Mouse (Mus musculus): ENCODE data around the gene Nt5c3b. TPM values are rescaled to one million over a fixed set of nuclear protein-coding genes. Genes with fewer than 3 reads are reported as not detected.
A peak's percentile ranks its signal among the peaks of the same experiment; 100 is the strongest.

Gene Nt5c3b
- polyA plus RNA-seq, 1 experiment = 83.4 TPM

GRCm38 (mm10) chr11:100472935-100473295, 31.3 kb upstream of the Nt5c3b start:
- Histone ChIP-seq H3K79me3 (ENCODE audit: low read depth) (peaks cover 45% of the 10 kb centered on the region), H3K79me2 (ENCODE audit: control insufficient read depth, insufficient read depth) (peaks cover 46% of the 10 kb centered on the region), H3K4me3 (ENCODE audit: insufficient read depth, poor library complexity, severe bottlenecking) (no peak overlapping the region), H3K27me3 (ENCODE audit: control insufficient read depth, insufficient read depth, insufficient read length) (no peaks in the 10 kb centered on the region), H3ac (ENCODE audit: control insufficient read depth, insufficient read length, low read depth) (no peak overlapping the region), H3K36me3 (ENCODE audit: control insufficient read depth, insufficient read depth) (peaks cover 22% of the 10 kb centered on the region)
- TF ChIP-seq MYOD1 (IDR thresholded peaks at IDR 0.05; ENCODE audit: control insufficient read depth, insufficient read length, low read depth) (no peak), CEBPB (IDR thresholded peaks at IDR 0.05; ENCODE audit: low read depth) (no peak), MYOG (IDR thresholded peaks at IDR 0.05; ENCODE audit: control insufficient read depth, extremely low read depth, insufficient read length) (no peak), USF1 (IDR thresholded peaks at IDR 0.05; ENCODE audit: low read depth) (no peak)

DNA sequence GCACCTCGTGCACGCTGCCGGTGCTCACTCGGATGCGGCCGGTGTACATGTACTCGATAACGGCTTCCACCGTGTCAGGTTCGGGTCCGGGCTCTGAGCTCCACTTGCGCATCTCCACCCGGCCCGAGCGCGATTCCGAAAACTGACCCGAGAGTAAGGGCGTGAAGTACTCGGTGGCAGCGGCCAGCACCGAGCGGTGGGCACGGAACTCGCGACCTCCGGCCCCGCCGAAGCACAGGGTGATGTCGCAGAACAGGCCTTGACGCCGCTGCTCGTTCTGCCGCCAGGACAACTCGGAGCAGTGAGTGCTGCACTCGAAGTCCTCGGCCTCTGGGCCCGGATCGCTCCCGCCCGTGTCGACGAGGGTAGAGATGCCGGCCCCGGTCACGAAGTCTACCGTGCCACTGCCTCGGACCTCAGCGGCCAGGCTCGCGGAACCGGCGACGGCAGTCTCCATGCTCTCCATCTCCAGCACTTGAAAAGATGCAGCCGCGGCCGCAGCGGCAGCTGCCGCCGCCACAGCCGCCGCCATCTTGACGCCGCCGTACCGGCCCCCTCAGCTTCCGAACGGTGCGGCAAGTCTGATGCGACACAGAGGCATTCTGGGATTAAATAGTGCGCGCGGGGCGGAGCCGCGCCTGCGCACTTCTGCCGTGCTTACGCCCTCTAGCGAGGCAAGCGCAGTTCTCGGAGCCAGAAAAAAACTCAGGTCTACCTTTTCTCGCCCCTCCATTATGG, 30.8 kb upstream of the Nt5c3b start, which contains the start of gene Klhl11:
TSS of gene Klhl11 (minus strand) at position 545 of the 738 bp plus-strand sequence.
- Histone ChIP-seq H3ac (ENCODE audit: control insufficient read depth, insufficient read length, low read depth) (peak within 1 kb of the TSS; percentile 99), H3K4me3 (ENCODE audit: insufficient read depth, poor library complexity, severe bottlenecking) (peak within 1 kb of the TSS; percentile 99), H3K79me3 (ENCODE audit: low read depth) (peaks cover 50% of the 10 kb centered on the region), H3K79me2 (ENCODE audit: control insufficient read depth, insufficient read depth) (peaks cover 52% of the 10 kb centered on the region), H3K27me3 (ENCODE audit: control insufficient read depth, insufficient read depth, insufficient read length) (no peaks in the 10 kb centered on the region), H3K36me3 (ENCODE audit: control insufficient read depth, insufficient read depth) (peaks cover 18% of the 10 kb centered on the region)
- no peak for TF ChIP-seq FOSL1 (IDR thresholded peaks at IDR 0.05; ENCODE audit: insufficient read depth, low read length, poor library complexity, severe bottlenecking)
- TF ChIP-seq MAX (IDR thresholded peaks at IDR 0.05) = peak; percentile 67
- TF ChIP-seq CTCF (IDR thresholded peaks at IDR 0.05; ENCODE audit: control insufficient read depth, insufficient read depth, insufficient read length) = peak; percentile 74
- no peak for TF ChIP-seq USF1 (IDR thresholded peaks at IDR 0.05; ENCODE audit: low read depth)

- peaks cover 13% of the 10 kb centered on the region for H3K36me3 ChIP-seq (ENCODE audit: control insufficient read depth, insufficient read depth)
- TF ChIP-seq CTCF (IDR thresholded peaks at IDR 0.05; ENCODE audit: control insufficient read depth, insufficient read depth, insufficient read length) (no peak), MAX (IDR thresholded peaks at IDR 0.05) (no peak), USF1 (IDR thresholded peaks at IDR 0.05; ENCODE audit: low read depth) (no peak), MYOD1 (IDR thresholded peaks at IDR 0.05; ENCODE audit: control insufficient read depth, insufficient read length, low read depth) (no peak), CEBPB (IDR thresholded peaks at IDR 0.05; ENCODE audit: low read depth) (no peak), FOSL1 (IDR thresholded peaks at IDR 0.05; ENCODE audit: insufficient read depth, low read length, poor library complexity, severe bottlenecking) (no peak), MYOG (IDR thresholded peaks at IDR 0.05; ENCODE audit: control insufficient read depth, extremely low read depth, insufficient read length) (no peak)
- H3K4me3 ChIP-seq (ENCODE audit: insufficient read depth, poor library complexity, severe bottlenecking) = peak overlapping the region; percentile 99
- no peaks in the 10 kb centered on the region for H3K27me3 ChIP-seq (ENCODE audit: control insufficient read depth, insufficient read depth, insufficient read length)
- H3K79me2 ChIP-seq (ENCODE audit: control insufficient read depth, insufficient read depth) = peaks cover 60% of the 10 kb centered on the region
- H3K79me3 ChIP-seq (ENCODE audit: low read depth) = peaks cover 57% of the 10 kb centered on the region
- peak overlapping the region; percentile 99 for H3ac ChIP-seq (ENCODE audit: control insufficient read depth, insufficient read length, low read depth)
These were observed 30.0 kb upstream of the Nt5c3b start for GRCm38 (mm10) chr11:100471352-100472196.

DNA sequence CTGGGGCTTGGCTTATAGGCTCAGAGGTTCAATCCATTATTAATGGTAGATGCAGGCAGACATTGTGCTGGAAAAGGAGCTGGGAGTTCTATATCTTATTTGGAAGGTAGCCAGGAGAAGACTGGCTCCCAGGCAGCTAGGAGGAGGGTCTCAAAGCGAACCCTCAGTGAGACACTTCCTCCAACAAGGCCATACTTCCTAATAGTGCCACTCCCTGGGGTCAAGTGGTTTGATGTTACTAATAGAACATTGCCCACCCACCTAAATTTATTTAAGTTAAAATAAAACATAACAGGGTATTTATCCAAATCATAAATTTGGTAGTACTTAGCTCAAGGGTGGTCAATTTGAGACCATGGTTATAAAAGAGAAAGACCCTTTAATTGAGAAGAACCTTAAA, 24.2 kb upstream of the Nt5c3b start:
- H3K36me3 ChIP-seq (ENCODE audit: control insufficient read depth, insufficient read depth) = peaks cover 41% of the 10 kb centered on the region

DNA sequence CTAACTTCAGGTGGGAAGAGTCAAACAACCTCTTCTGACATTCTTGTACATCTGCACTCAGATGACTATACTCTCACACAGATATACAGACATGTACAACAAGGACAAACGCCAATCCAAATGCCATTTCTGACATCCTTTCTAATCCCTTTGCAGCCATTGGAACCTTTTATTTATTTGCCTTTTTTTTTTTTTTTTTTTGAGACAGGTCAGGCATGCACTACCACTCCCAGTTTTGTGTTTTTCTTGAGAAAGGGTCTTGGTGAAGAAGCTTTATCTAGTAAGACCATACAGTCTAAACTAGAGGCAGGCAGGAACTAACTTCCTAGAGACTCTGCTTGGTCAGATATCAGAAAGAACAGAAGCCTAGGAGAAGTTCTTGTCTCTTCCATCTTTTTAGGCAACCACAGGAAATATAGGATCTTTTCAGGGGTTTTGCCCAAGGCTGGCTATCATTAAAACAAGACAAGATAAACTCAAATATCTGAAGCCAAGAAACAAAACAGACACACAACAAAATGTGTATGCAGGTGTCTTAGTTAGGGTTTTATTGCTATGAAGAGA, 23.7 kb upstream of the Nt5c3b start:
- Histone ChIP-seq H3ac (ENCODE audit: control insufficient read depth, insufficient read length, low read depth) (no peak overlapping the region), H3K36me3 (ENCODE audit: control insufficient read depth, insufficient read depth) (peaks cover 45% of the 10 kb centered on the region), H3K4me3 (ENCODE audit: insufficient read depth, poor library complexity, severe bottlenecking) (no peak overlapping the region), H3K79me3 (ENCODE audit: low read depth) (peaks cover 64% of the 10 kb centered on the region), H3K79me2 (ENCODE audit: control insufficient read depth, insufficient read depth) (peaks cover 100% of the 10 kb centered on the region), H3K27me3 (ENCODE audit: control insufficient read depth, insufficient read depth, insufficient read length) (no peaks in the 10 kb centered on the region)
- no peak for TF ChIP-seq USF1 (IDR thresholded peaks at IDR 0.05; ENCODE audit: low read depth)
- no peak for TF ChIP-seq CTCF (IDR thresholded peaks at IDR 0.05; ENCODE audit: control insufficient read depth, insufficient read depth, insufficient read length)
- no peak for TF ChIP-seq MYOG (IDR thresholded peaks at IDR 0.05; ENCODE audit: control insufficient read depth, extremely low read depth, insufficient read length)
- TF ChIP-seq MYOD1 (IDR thresholded peaks at IDR 0.05; ENCODE audit: control insufficient read depth, insufficient read length, low read depth) = no peak
- TF ChIP-seq MAX (IDR thresholded peaks at IDR 0.05) = no peak
- no peak for TF ChIP-seq CEBPB (IDR thresholded peaks at IDR 0.05; ENCODE audit: low read depth)
- no peak for TF ChIP-seq FOSL1 (IDR thresholded peaks at IDR 0.05; ENCODE audit: insufficient read depth, low read length, poor library complexity, severe bottlenecking)

More for the DNA sequence above, 24.2 kb upstream of the Nt5c3b start:
- Histone ChIP-seq H3K79me3 (ENCODE audit: low read depth) (peaks cover 64% of the 10 kb centered on the region), H3K79me2 (ENCODE audit: control insufficient read depth, insufficient read depth) (peaks cover 100% of the 10 kb centered on the region), H3K4me3 (ENCODE audit: insufficient read depth, poor library complexity, severe bottlenecking) (no peak overlapping the region), H3K27me3 (ENCODE audit: control insufficient read depth, insufficient read depth, insufficient read length) (no peaks in the 10 kb centered on the region), H3ac (ENCODE audit: control insufficient read depth, insufficient read length, low read depth) (no peak overlapping the region)
- TF ChIP-seq FOSL1 (IDR thresholded peaks at IDR 0.05; ENCODE audit: insufficient read depth, low read length, poor library complexity, severe bottlenecking) = no peak
- TF ChIP-seq USF1 (IDR thresholded peaks at IDR 0.05; ENCODE audit: low read depth) = no peak
- no peak for TF ChIP-seq MYOG (IDR thresholded peaks at IDR 0.05; ENCODE audit: control insufficient read depth, extremely low read depth, insufficient read length)
- no peak for TF ChIP-seq CEBPB (IDR thresholded peaks at IDR 0.05; ENCODE audit: low read depth)
- TF ChIP-seq MAX (IDR thresholded peaks at IDR 0.05) = no peak
- no peak for TF ChIP-seq CTCF (IDR thresholded peaks at IDR 0.05; ENCODE audit: control insufficient read depth, insufficient read depth, insufficient read length)
- TF ChIP-seq MYOD1 (IDR thresholded peaks at IDR 0.05; ENCODE audit: control insufficient read depth, insufficient read length, low read depth) = no peak
